ENCODE assay signal across 8 mouse cellular contexts in genomic region chr1:79859026-79859425, GRCm38 (mm10). TPM values are rescaled to one million over a fixed set of nuclear protein-coding genes. Genes with fewer than 3 reads are reported as not detected.
DNase-seq lines count a peak whose midpoint lies in the region; ATAC-seq and TF ChIP-seq lines count a peak whose summit lies in the region.

No protein-coding gene starts in this region.

- no peaks in the 10 kb centered on the region for H3K36me3 ChIP-seq in lung, postnatal 0 days (ENCODE audit: insufficient read depth, low read length)
- no peaks in the 10 kb centered on the region for H3K36me3 ChIP-seq in forebrain, embryonic 11.5 days (ENCODE audit: control insufficient read depth, insufficient read depth, low read length)
- no peaks in the 10 kb centered on the region for H3K36me3 ChIP-seq in liver, embryonic 12.5 days
- no peaks in the 10 kb centered on the region for H3K36me3 ChIP-seq in stomach, embryonic 14.5 days (ENCODE audit: control insufficient read depth, insufficient read depth, low read length)

- intact Hi-C loops in left cerebral cortex, postnatal 10 days (cut with DNase I): loop anchor here (10.0 kb wide), 1 partner anchor 246 kb away; no protein-coding TSS in a partner anchor

- peak overlapping the region; percentile 38; the same call in 1 of the 2 replicates for H3K27ac ChIP-seq in lung, postnatal 0 days (ENCODE audit: low read length)
- H3K27ac ChIP-seq in forebrain, embryonic 11.5 days (ENCODE audit: low read depth, low read length): no peak overlapping the region
- no peak overlapping the region for H3K27ac ChIP-seq in liver, embryonic 12.5 days
- H3K27ac ChIP-seq in stomach, embryonic 14.5 days (ENCODE audit: low read length): no peak overlapping the region

- no peak for ATAC-seq in lung, postnatal 0 days
- no peak for ATAC-seq in forebrain, embryonic 11.5 days (replicated peaks; ENCODE audit: low FRiP score)
- ATAC-seq in liver, embryonic 12.5 days: no peak
- no peak for ATAC-seq in stomach, embryonic 14.5 days (ENCODE audit: insufficient number of reproducible peaks, insufficient read depth, low FRiP score, low read depth)

- no peak for TF ChIP-seq CTCF in lung, postnatal 0 days (IDR thresholded peaks at IDR 0.05)

- WGBS in lung, postnatal 0 days: 25% methylated on average over 4 of the region's 4 CpGs
- WGBS in forebrain, embryonic 11.5 days: 33% methylated on average over 4 of the region's 4 CpGs
- WGBS in liver, embryonic 12.5 days (ENCODE audit: insufficient replicate concordance): 23% methylated on average over 4 of the region's 4 CpGs
- 21% methylated on average over 4 of the region's 4 CpGs for WGBS in stomach, embryonic 14.5 days

- peaks cover 13% of the 10 kb centered on the region; the same call in 1 of the 2 replicates for H3K4me1 ChIP-seq in lung, postnatal 0 days (ENCODE audit: insufficient read depth, low read depth, low read length)
- peaks cover 2% of the 10 kb centered on the region; the same call in 1 of the 2 replicates for H3K4me1 ChIP-seq in forebrain, embryonic 11.5 days (replicated peaks; ENCODE audit: control insufficient read depth, insufficient read depth, low read length)
- H3K4me1 ChIP-seq in liver, embryonic 12.5 days: 0 out of 2 replicates have a peak, but pooled peaks cover 6% of the 10 kb centered on the region
- H3K4me1 ChIP-seq in stomach, embryonic 14.5 days (ENCODE audit: control insufficient read depth, insufficient read depth, low read length): peaks cover 29% of the 10 kb centered on the region

- TF ChIP-seq EP300 in lung, postnatal 0 days (IDR thresholded peaks at IDR 0.05): no peak

- H3K4me2 ChIP-seq in lung, postnatal 0 days (replicated peaks; ENCODE audit: low read depth, low read length): peak overlapping the region; percentile 96
- peak overlapping the region; percentile 92 for H3K4me2 ChIP-seq in forebrain, embryonic 11.5 days (ENCODE audit: low read depth, low read length, severe bottlenecking)
- peak overlapping the region; percentile 76 for H3K4me2 ChIP-seq in liver, embryonic 12.5 days
- H3K4me2 ChIP-seq in stomach, embryonic 14.5 days (replicated peaks; ENCODE audit: low read depth, low read length): peak overlapping the region; percentile 97

- DNase-seq in lung, postnatal 0 days (ENCODE audit: low spot score): no peak
- no peak for DNase-seq in lung, postnatal 36 days
- no peak for DNase-seq in forebrain, embryonic 11.5 days (ENCODE audit: low spot score)
- DNase-seq in left cerebral cortex, postnatal 10 days (ENCODE audit: extremely low spot score in 1 of 2, low spot score in 2 of 2): no peak
- no peak for DNase-seq in layer of hippocampus, adult 18-20 months (ENCODE audit: low spot score in 2 of 2)
- no peak for DNase-seq in adrenal gland, adult 8-10 months

- no peaks in the 10 kb centered on the region for H3K27me3 ChIP-seq in lung, postnatal 0 days (replicated peaks; ENCODE audit: insufficient read depth, low read length)
- peaks cover 9% of the 10 kb centered on the region for H3K27me3 ChIP-seq in forebrain, embryonic 11.5 days (ENCODE audit: control insufficient read depth, insufficient read depth, low read length)
- H3K27me3 ChIP-seq in liver, embryonic 12.5 days (replicated peaks): peaks cover 68% of the 10 kb centered on the region
- no peaks in the 10 kb centered on the region for H3K27me3 ChIP-seq in stomach, embryonic 14.5 days (ENCODE audit: control insufficient read depth, insufficient read depth, low read length)

- H3K9me3 ChIP-seq in lung, postnatal 0 days (ENCODE audit: low read length): no peaks in the 10 kb centered on the region
- no peaks in the 10 kb centered on the region for H3K9me3 ChIP-seq in forebrain, embryonic 11.5 days (ENCODE audit: control insufficient read depth, low read length)
- no peaks in the 10 kb centered on the region for H3K9me3 ChIP-seq in liver, embryonic 12.5 days (replicated peaks)
- H3K9me3 ChIP-seq in stomach, embryonic 14.5 days (ENCODE audit: control insufficient read depth, low read depth, low read length): no peaks in the 10 kb centered on the region

- peak overlapping the region; percentile 71 for H3K4me3 ChIP-seq in lung, postnatal 0 days (ENCODE audit: low read depth, low read length)
- H3K4me3 ChIP-seq in forebrain, embryonic 11.5 days (ENCODE audit: low read depth, low read length): peak overlapping the region; percentile 59
- peak overlapping the region; percentile 50 for H3K4me3 ChIP-seq in liver, embryonic 12.5 days
- H3K4me3 ChIP-seq in stomach, embryonic 14.5 days (ENCODE audit: low read depth, low read length): peak overlapping the region; percentile 77

- H3K9ac ChIP-seq in lung, postnatal 0 days (replicated peaks; ENCODE audit: low read depth): no peak overlapping the region; the same call in 1 of the 2 replicates
- H3K9ac ChIP-seq in forebrain, embryonic 11.5 days (ENCODE audit: low read length): peak overlapping the region; percentile 72
- H3K9ac ChIP-seq in liver, embryonic 12.5 days: peak overlapping the region; percentile 43; the same call in 1 of the 2 replicates
- H3K9ac ChIP-seq in stomach, embryonic 14.5 days (replicated peaks; ENCODE audit: low read depth, low read length): peak overlapping the region; percentile 60; the same call in 1 of the 2 replicates

RNA-seq across cellular contexts. Expression of gene Serpine2, which starts 2.0 kb away (rescaled TPM):
- 271 and 276 TPM in 2 replicates for polyA plus RNA-seq in lung, postnatal 0 days (2015; fragmentation: Nextera tagmentation; extraction: Ambion mirVana)
- 49.1 and 57.8 TPM in 2 replicates for polyA plus RNA-seq in forebrain, embryonic 11.5 days (2014; fragmentation: Nextera tagmentation; extraction: Ambion mirVana)
- 12.6 and 14.5 TPM in 2 replicates for polyA plus RNA-seq in liver, embryonic 12.5 days (2016; fragmentation: Nextera tagmentation; extraction: Ambion mirVana)
- polyA plus RNA-seq in stomach, embryonic 14.5 days (2014; fragmentation: Nextera tagmentation; extraction: Ambion mirVana): 127 and 131 TPM in 2 replicates
- total RNA-seq in left cerebral cortex, postnatal 10 days (2021): 100 to 1,000 TPM; 186 to 189 TPM
- total RNA-seq in layer of hippocampus, adult 18-20 months (2021): 100 to 1,000 TPM; 130 to 138 TPM
- total RNA-seq in adrenal gland, adult 8-10 months (2022): 10 to 100 TPM; 12.5 to 24.0 (median 16.7) TPM
